Mouse (Mus musculus) heart, postnatal 10 days (tissue): ENCODE measurements at regions not wholly inside any gene's neighbourhood (a gene's known extent, or its start where the extent isn't known, plus 50 kb on each side); places are given as distances from the start of the nearest gene placed in this dataset.

Experiments
- DNase-seq, 2 experiments: peaks; one replicate each; pipeline ENCODE4 v3.0.0; 2021
- intact Hi-C: fragments of 180-260 bp; cut with DNase I; formaldehyde crosslinking; loops from one replicate; pipeline ENCODE4 v1.15.1; 2025

DNA sequence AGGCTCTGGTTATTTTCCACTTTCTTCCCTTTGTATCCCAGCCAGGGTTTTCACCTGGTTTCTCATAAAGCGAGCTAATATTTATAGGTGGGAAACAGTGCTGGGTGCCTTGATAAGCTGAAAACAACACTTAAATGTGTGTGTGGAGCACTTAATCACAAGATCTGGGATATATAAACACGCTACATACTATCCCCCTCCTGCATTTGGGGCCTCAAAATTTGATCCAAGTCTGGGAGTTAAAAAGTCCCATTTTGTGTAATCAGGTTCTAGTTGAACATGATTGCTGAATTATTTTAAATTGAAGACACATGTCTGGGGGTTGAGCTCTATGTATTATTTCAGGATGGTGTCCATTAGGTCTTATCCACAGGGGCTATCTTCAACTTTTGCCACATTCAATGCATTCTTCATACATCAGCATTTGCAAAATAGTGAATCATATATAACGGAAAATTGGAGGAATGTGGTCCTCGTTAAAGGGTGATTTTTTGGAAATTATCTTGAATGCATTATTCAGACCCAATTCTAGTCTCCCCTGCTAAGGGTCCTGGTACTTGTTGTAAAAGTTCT is 303.2 kb upstream of the Npvf start:
- intact Hi-C loops, result no loop called here
- no peak for DNase-seq

DNA sequence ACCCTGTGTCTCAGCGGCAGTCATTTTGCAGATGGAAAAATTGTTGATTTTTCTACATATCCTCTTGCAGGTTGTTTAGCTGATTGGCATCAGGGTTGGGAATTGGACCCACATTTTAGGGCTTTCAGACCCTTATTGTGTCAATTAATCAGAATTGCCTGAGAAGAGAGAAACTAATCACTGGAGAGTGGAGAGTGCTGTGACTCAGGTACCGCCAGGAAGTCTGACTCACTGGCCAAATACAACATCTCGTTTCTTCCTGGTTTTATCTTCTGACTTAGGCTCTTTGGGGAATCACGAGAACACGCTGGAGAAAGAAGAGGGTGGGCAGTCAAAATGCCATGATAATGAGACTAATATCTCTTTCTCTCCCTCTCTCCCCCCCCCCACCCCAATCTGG is 306.1 kb upstream of the Npvf start:
- intact Hi-C loops, result no loop called here
- no peak for DNase-seq

GRCm38 (mm10) chr6:50961592-50961991 is 307.4 kb upstream of the Npvf start:
- no peak for DNase-seq
- intact Hi-C loops, result no loop called here

DNA sequence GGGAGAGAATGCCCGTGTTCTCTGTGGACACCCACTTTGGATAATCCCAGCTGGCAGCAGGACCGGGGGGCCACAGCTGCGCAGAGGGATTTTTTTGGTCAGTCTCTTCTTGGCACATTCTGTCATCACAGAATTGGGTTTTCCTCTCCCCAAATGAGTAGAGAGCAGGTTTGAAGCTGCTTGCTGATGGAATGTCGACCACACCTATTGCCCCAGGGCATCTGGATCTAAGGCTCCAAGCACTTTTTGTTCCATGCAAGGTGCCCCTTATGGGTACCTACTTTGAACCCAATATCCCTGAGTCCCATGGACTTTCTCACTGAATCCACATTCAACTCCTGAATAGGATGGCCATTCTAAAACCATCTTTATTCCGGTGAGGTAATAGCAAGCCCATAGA is 314.3 kb upstream of the Npvf start:
- DNase-seq, result no peak
- intact Hi-C loops, result no loop called here

DNA sequence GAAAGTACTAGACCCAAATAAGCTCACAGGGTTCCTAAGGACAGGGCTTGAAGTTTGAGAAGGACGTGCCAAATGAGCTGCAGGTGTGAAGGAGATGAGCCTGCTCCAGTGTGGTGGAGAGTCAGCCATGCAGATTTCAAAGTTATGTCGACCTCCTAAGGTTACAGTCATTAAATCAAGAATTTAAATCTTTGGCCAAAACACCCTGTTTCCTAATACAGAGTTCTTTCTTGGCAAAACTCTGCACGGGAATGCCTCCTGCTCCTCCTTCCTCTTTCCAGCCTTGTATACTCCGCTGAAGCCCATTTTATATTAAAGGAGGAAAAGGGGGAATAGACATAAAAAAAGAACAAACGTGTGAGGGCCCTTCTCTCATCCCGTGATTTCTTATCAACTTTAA is 315.1 kb upstream of the Npvf start:
- intact Hi-C loops, result no loop called here

GRCm38 (mm10) chr6:50969997-50970396 is 315.8 kb upstream of the Npvf start:
- intact Hi-C loops, result loop anchor here (5.0 to 10.0 kb wide), 2 partner anchors 112 to 195 kb away; no protein-coding TSS in a partner anchor
- no peak for DNase-seq

More for the DNA sequence above, 315.1 kb upstream of the Npvf start:
- DNase-seq, result no peak

DNA sequence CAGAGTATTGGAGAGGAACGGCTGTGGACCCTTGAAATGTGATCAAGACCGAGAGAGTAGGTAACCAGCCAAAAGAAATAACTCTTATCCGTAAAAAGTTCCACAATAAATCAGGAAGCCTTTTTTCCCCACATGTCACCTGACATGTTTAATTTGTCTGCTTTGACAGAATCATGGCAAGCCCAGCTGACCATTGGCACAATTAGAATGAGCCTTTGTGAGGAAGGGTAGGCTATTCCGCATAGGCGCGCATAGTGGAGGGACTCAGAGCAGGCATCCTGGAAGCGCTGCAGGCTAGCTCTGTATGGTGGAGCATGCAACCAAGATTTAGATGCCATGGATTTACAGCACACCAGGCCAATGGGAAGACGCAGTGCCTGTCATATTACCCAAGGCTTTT is 316.5 kb upstream of the Npvf start:
- intact Hi-C loops, result loop anchor here (5.0 to 10.0 kb wide), 2 partner anchors 112 to 194 kb away; no protein-coding TSS in a partner anchor
- no peak for DNase-seq

GRCm38 (mm10) chr6:50972268-50972667 is 318.0 kb upstream of the Npvf start:
- DNase-seq, result no peak
- intact Hi-C loops, result loop anchor here (5.0 to 10.0 kb wide), 2 partner anchors 110 to 193 kb away; no protein-coding TSS in a partner anchor

- intact Hi-C loops, result loop anchor here (5.0 to 10.0 kb wide), 2 partner anchors 109 to 192 kb away; no protein-coding TSS in a partner anchor
- DNase-seq, result peak in 1 of 2 experiments; percentile 46
Observed at GRCm38 (mm10) chr6:50973231-50973654, 319.0 kb upstream of the Npvf start.

GRCm38 (mm10) chr6:50973815-50974214 is 319.6 kb upstream of the Npvf start:
- no peak for DNase-seq
- intact Hi-C loops, result loop anchor here (5.0 to 10.0 kb wide), 2 partner anchors 108 to 191 kb away; no protein-coding TSS in a partner anchor

- intact Hi-C loops, result loop anchor here (5.0 to 10.0 kb wide), 3 partner anchors 33 to 190 kb away; no protein-coding TSS in a partner anchor
- DNase-seq, result no peak
Observed at GRCm38 (mm10) chr6:50974961-50975360, 320.7 kb upstream of the Npvf start.

- intact Hi-C loops, result loop anchor here (5.0 to 10.0 kb wide), 2 partner anchors 35 to 188 kb away; no protein-coding TSS in a partner anchor
Observed at GRCm38 (mm10) chr6:50976973-50977372, 322.7 kb upstream of the Npvf start.

GRCm38 (mm10) chr6:50977381-50977780 is 323.1 kb upstream of the Npvf start:
- peak in 1 of 2 experiments; percentile 24 for DNase-seq
- intact Hi-C loops, result loop anchor here (5.0 to 10.0 kb wide), 2 partner anchors 35 to 187 kb away; no protein-coding TSS in a partner anchor

More at GRCm38 (mm10) chr6:50976973-50977372, 322.7 kb upstream of the Npvf start:
- DNase-seq, result no peak

- no peak for DNase-seq
- intact Hi-C loops, result loop anchor here (5.0 to 10.0 kb wide), 2 partner anchors 36 to 187 kb away; no protein-coding TSS in a partner anchor
Observed at GRCm38 (mm10) chr6:50978016-50978415, 323.8 kb upstream of the Npvf start.

- intact Hi-C loops, result loop anchor here (5.0 to 10.0 kb wide), 2 partner anchors 36 to 186 kb away; no protein-coding TSS in a partner anchor
- peak; percentile 46 to 52 for DNase-seq
Observed at GRCm38 (mm10) chr6:50978571-50978970, 324.3 kb upstream of the Npvf start.

DNA sequence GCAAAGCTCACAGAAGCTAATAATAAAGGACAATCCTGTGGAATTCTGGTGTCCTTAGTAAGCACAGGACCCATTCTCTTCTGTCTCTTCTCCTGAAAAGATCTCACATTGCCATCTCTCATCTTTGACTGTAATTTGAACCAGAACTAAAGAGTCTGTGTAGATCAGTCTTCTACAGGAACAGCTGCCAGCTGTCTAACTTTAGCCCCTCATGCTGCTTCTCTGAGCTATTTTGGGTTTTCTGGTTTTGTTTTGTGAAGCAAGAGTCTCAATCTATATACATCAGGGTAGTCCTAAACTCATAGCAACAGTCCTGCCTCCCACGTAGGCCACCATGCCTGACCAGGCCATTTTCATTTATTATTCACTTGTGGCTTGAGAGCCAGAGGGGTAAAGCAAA is 325.5 kb upstream of the Npvf start:
- intact Hi-C loops, result loop anchor here (5.0 to 10.0 kb wide), 2 partner anchors 37 to 185 kb away; no protein-coding TSS in a partner anchor

GRCm38 (mm10) chr6:50980311-50980710 is 326.1 kb upstream of the Npvf start:
- intact Hi-C loops, result no loop called here
- DNase-seq, result no peak

More for the DNA sequence above, 325.5 kb upstream of the Npvf start:
- no peak for DNase-seq

- DNase-seq, result no peak
- intact Hi-C loops, result no loop called here
Observed at GRCm38 (mm10) chr6:50981702-50982309, 327.6 kb upstream of the Npvf start.

DNA sequence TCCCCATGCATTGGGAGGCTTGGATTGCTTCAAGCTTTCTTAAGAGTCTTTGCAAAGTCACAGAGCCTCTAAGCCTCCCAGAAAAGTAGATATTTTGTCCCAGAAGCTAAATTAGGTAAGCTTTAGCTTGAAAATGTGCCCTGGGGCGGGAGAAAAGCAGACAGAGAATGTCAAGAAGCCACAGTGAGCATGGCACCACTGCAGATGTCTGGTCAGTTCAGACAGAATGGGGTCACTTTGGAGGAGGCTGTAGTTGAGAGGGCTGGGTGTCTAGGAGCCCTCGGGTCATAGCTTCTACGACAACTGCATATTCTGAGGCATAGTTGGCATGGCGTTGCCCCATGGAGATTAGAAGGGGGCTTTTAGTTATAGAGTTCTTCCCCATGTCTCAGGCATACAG is 328.6 kb upstream of the Npvf start:
- intact Hi-C loops, result no loop called here
- no peak for DNase-seq

- intact Hi-C loops, result no loop called here
Observed at GRCm38 (mm10) chr6:50983511-50984099, 329.4 kb upstream of the Npvf start.

More at GRCm38 (mm10) chr6:50983511-50984099, 329.4 kb upstream of the Npvf start:
- no peak for DNase-seq
